Mouse (Mus musculus) cerebellum, adult 11-12 months (tissue): ENCODE results near the gene L1cam.

Experiments
- DNase-seq: peaks from one replicate; pipeline ENCODE4 v3.0.0; 2022

L1cam gene

DNA sequence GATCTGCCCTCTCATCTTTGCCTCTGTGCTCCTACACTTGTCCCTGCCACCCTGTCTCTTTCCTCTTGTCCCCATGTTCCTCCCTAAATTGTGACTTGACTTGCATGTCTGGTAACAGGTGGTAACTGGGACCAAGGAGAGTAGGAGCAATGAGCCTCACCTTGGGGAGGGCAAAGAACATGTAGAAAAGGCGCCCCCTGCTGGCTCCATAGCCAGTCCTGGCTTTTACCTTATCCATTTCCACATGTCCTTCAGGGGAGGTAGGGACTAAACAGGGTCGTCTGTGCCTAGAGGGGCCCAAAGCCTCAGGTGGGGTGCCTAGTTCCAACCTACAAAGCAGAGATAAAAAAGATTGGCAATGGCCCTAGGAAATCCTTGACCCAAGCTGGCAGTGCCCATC lies at the start of gene L1cam:
Gene L1cam, minus strand, starts transcription at position 387 of the 400 bp plus-strand sequence.
- peak; percentile 62 for DNase-seq

GRCm38 (mm10) chrX:73942294-73942693 lies 46.4 kb upstream of the L1cam start:
- no peak for DNase-seq

DNA sequence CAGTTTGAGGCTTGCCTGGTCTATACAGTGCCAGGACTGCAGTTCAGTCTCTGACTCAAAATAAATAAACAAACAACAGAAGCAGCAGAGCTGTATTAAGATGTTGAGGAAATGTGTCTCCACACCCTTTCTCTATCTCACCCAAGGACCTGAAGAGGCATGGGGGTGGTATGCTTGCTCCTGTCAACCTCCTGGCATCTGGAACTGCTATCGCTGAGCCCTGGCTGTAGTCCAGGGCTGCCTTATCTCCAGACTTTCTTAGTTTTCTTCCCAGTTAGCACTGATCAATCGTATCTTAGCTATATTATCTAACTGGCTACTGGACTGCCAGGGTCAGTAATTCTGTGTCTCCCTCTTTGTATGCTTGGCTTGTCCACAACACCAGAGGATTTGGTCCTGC lies 46.0 kb upstream of the L1cam start:
- DNase-seq, result no peak

DNA sequence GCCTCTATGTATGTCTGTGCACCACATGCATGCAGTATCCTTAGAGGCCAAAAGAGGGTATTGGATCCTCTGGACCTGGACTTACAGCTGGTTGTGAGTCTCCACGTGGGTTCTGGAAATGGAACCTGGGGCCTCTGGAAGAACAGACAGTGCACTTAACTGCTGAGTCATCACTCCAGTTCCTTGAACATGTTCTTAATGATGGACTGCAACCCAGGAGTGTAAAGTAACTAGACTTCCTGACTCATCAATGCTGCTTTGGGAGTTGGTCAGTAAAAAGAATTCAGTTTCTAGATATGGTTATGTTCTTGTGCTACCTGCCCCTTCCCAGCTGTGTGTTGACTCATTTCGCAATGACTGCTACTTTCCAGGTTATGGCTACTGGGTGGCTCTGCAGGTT lies 36.0 kb upstream of the L1cam start:
- no peak for DNase-seq

GRCm38 (mm10) chrX:73930402-73931062 lies 34.6 kb upstream of the L1cam start, which contains the start of gene Renbp:
Renbp (minus strand) TSS chrX:73930850.
- no peak for DNase-seq

DNA sequence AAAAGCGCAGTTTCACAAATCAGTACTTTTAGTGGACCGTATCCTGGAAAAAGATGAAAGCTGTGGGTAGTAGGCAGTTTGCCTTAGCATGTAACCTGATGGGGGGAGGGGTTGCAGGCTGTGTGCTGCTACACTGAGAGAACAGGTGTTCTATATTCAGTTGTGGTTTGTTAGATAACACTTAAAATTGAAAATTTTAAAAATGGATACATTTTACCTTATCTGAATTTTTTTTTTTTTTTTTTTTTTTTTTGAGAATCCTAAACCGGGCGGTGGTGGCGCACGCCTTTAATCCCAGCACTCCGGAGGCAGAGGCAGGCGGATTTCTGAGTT lies 26.6 kb upstream of the L1cam start:
- no peak for DNase-seq

GRCm38 (mm10) chrX:73921823-73922549 lies 26.1 kb upstream of the L1cam start, which contains the start of the genes Arhgap4 and Naa10:
Arhgap4 (minus strand) TSS chrX:73921870.
Naa10 (minus strand) TSS chrX:73921944.
- peak; percentile 93 for DNase-seq

DNA sequence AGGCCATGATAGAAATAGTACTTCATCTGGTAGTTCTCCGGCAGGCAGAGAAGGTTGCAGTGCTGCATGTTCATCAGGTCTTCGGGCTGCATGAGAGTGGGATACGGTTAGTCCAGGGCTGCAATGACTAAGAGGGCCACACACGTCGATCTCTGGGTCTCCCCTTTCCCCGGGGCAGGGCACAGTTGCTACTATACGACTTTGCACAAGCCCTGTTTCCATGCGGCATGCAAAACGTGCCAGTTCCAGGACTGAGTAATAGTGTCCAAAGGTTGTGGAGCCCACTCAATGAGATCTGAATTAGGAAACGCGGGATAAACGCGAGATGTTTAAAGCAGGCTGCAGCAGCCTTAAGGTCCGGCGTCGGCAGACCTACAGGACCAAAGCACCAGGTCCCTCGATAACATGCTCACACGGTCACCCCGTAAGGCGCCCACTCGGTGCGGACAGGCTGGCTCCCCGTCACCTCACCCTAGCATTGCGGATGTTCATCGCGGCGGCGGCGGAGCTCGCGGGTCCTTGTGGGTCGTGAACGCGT lies 25.4 kb upstream of the L1cam start:
- no peak for DNase-seq

GRCm38 (mm10) chrX:73918631-73919030 lies 22.7 kb upstream of the L1cam start:
- DNase-seq, result no peak

- DNase-seq, result no peak
Observed at GRCm38 (mm10) chrX:73916945-73917344, 21.0 kb upstream of the L1cam start.

- peak; percentile 95 for DNase-seq
Observed at GRCm38 (mm10) chrX:73914827-73915703, 19.2 kb upstream of the L1cam start.

DNA sequence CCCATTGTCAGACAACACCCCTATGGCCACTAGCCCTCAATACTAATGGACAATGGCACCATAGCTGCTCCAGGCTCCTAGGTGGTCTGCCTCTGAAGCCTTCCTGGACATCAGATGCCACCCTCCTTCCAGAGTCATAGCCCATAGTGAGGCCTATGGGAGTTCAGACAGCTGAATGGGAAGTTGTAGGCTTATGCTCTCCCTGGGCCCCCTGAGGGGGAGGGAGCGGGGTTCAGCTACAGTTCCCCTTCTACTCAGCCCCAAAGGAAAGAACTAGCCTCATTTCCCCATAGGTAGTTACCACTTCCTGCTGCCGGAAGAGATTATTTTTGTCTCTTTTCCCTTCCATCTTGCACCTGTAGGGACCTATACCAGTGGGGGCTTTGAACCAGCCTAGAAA lies 15.7 kb upstream of the L1cam start:
- DNase-seq, result no peak

- DNase-seq, result no peak
Observed at GRCm38 (mm10) chrX:73911156-73911555, 15.3 kb upstream of the L1cam start.

GRCm38 (mm10) chrX:73910451-73910850 lies 14.5 kb upstream of the L1cam start:
- no peak for DNase-seq

DNA sequence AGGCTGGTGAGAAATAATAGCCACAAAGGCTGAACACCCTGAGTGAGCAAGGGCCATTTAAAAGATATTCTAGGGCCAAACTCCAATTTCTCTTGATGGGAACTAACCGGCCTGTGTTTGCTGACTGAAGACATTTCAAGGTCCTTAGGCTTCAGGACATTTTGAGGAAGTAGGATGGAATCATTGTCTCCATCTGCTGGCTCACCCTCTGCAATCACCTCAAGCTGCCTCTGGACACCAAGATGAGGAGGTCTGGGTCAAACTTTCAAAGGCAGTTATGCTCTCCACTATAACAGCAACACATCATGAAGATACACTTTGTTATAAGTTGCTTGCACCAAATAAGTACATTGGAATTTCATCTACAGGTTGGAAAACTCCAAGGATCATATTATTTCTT lies 14.1 kb upstream of the L1cam start:
- DNase-seq, result no peak

- no peak for DNase-seq
Observed at GRCm38 (mm10) chrX:73897959-73898358, 2.1 kb upstream of the L1cam start.

GRCm38 (mm10) chrX:73892833-73893232 lies 3.1 kb downstream of the L1cam start:
- DNase-seq, result peak; percentile 69

- no peak for DNase-seq
Observed at GRCm38 (mm10) chrX:73891551-73892152, 4.3 kb downstream of the L1cam start, which contains the start of gene Avpr2. Avpr2 (plus strand) TSS chrX:73892102.

GRCm38 (mm10) chrX:73881463-73881862 lies 14.4 kb downstream of the L1cam start:
- DNase-seq, result no peak

- DNase-seq, result no peak
Observed at GRCm38 (mm10) chrX:73881036-73881427, 14.9 kb downstream of the L1cam start.

DNA sequence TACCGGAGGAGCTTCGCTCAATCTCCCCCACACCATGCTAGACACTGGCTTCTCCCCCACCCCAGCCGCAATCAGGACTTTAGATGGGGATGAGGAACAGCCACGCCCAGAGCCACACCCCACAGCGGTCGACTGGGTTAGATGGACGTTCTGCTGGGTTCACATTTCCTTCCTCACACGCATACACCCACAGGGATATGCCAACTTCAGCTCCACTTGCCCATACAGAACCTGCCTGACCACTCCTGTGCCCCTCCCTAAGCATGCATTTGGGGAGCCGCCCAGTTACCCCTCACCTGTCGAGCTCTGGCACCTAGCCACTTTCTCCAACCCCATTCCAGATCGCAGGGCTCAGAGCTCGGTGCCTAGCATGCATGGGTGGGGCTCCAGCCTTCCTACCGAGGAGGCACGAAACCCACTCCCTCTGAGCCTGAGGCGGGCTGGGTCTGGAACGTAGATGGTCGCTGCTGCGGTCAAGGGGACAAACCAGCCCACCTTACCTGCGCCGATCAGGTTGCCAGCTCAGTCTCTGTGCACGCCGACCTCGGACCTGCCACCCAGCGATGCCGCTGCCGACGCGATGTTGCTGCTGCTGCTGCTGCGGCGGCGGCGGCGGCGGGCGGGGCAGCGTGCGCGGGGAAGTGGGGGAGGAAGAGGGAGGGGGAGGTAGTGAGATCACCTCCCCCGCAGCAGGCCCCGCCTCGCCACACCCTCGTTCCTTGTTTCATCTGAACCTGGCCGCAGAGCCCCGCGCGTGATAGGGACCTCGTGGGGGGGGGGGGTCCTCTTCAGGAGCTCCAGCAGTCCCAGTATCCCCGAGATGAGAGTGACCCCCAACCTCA lies 15.5 kb downstream of the L1cam start:
- DNase-seq, result peak; percentile 74

DNA sequence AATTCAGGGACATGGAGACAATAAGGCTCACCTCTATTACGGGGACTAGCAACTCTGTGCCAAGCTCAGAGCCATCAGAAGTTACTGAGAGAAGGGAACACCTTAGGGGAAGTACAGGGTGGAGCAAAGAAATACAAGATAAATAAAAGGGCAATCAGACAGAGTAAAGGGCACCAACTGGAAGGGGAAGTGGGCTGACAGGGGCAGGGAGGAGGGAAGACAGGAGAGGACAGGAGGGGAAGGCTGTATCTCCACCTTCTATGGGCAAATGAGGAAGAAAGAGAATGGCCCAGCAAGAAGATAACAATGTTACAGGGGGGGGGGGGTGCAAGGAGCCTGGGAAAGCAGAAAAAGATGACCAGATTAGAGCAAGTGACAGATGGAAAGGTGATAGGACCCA lies 18.9 kb downstream of the L1cam start:
- DNase-seq, result no peak
